Mouse (Mus musculus) left cerebral cortex, adult 11 months (tissue): ENCODE results near the gene Wdhd1.

Experiments used
- DNase-seq: peaks from one replicate; pipeline ENCODE4 v3.0.0; 2022; ENCODE audit warnings: low spot score

Wdhd1 gene

DNA sequence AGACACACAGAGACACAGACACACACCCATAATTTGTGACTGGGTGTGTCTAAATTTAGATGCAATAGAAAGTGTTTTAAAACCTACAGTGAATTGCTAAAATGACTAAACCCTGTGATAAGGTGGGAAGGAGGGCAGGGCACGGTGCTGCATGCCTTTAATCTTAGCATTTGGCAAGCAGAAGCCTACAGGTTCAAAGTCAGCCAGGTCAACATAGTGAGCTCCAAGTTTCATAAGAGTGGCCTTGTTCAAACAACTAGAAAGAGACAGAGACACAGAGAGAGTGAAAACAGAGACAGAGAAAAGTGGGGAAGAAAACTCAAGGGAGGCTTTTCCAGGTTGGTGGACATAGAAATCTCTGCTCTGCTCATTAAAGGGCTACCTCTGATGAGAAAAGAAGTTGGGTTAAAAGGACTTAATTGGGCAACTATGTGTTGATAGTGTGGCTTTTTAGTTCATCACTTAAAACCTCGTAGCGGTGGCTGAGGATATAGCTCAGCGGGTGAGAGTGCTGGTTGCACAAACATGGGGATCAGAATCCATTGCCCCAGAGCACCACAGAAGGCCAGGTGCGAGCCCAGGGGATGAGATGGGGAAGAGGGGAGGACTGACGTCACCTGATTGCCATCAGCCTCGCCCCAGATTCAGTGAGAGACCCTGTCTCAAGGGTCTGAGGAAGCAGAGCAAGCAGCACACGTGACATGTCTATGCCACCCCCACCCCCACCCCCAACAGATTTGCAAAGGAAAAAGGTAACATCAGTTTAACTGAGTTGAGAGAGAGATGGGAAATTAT lies 56.2 kb downstream of the Wdhd1 start:
- no peak for DNase-seq

- DNase-seq = peak; percentile 4
Measured at GRCm38 (mm10) chr14:47218766-47219606, 57.7 kb downstream of the Wdhd1 start.

DNA sequence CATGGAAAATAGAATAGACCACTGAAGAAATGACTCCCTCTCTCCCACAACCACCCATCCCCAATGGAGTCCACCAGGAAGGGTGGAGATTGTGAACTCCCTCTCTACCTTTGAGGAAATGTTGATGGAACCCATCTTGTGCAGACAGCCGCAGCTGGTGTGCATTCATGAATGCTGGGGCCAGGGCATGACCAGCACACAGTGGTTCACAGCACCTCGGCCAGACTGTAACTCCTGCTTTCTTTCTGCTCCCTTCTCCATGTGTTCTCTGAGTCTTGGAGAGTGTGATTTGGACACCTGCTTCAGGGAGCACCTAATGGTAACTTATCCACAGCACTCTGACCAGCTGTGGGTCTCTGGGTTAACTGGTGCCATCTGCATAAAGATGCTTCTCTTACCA lies 60.1 kb downstream of the Wdhd1 start:
- no peak for DNase-seq

GRCm38 (mm10) chr14:47214367-47214766 lies 62.3 kb downstream of the Wdhd1 start:
- DNase-seq = no peak

GRCm38 (mm10) chr14:47213305-47213704 lies 63.4 kb downstream of the Wdhd1 start:
- DNase-seq = no peak

- no peak for DNase-seq
Measured at GRCm38 (mm10) chr14:47209669-47210164, 66.9 kb downstream of the Wdhd1 start.

- no peak for DNase-seq
Measured at GRCm38 (mm10) chr14:47208564-47209493, 67.8 kb downstream of the Wdhd1 start.

GRCm38 (mm10) chr14:47206601-47207000 lies 70.1 kb downstream of the Wdhd1 start:
- DNase-seq = no peak

GRCm38 (mm10) chr14:47205270-47205972 lies 71.2 kb downstream of the Wdhd1 start:
- no peak for DNase-seq

DNA sequence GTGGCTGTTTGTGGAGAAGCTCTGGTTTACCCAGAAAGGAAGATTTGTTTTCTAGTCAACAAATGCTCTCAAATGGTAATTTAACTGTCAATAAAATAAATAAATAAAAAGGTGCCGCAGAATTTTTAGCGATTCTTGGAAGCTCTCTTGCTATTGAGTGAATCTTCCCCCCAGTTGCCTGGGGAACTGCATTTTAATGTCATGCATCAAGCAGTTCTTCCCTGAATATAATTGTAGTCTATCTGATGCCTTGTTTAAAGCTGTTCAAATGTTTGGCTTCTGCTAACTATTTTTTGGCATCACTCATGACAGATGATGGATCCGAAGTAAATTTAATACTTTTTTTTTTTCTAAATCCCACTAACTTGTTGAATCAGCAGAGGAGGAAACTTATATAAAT lies 79.3 kb downstream of the Wdhd1 start:
- DNase-seq = no peak

DNA sequence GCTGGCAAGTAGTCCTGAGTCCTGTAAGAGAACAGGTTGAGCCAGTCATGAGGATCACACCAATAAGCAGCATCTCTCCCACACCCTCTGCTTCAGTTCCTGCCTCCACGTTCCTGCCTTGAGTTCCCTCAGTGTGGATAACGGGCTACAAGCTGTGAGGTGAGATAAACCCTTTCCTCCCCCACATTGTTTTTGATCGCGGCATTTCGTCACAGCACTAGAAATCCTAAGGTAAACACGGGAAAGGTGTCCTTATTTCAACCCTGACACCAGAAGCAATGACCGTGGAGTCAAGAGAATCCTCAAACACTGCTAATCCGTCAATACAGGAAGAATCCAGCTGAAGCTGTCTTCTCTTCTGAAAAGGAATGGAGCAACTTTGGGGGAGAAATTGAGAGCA lies 79.9 kb downstream of the Wdhd1 start:
- no peak for DNase-seq

- DNase-seq = no peak
Measured at GRCm38 (mm10) chr14:47194096-47194495, 82.6 kb downstream of the Wdhd1 start.

DNA sequence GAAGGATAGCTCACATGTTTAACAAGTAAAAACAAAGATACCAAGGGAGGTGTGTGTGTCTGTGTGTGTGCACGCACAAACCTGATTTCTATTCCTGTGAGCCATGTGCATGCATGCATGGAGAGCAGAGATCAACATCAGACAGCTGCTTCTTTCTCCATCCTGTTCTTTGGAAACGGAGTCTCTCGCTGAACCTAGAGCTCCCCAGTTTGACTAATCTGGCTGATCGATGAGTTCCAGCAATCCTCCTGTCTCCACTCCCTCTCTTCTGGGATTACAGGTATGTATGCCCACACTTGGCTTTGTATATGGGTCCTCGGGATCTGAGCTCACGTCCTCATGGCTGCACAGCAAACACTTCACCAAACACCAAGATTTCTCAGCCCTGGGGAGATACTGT lies 83.2 kb downstream of the Wdhd1 start:
- DNase-seq = no peak

DNA sequence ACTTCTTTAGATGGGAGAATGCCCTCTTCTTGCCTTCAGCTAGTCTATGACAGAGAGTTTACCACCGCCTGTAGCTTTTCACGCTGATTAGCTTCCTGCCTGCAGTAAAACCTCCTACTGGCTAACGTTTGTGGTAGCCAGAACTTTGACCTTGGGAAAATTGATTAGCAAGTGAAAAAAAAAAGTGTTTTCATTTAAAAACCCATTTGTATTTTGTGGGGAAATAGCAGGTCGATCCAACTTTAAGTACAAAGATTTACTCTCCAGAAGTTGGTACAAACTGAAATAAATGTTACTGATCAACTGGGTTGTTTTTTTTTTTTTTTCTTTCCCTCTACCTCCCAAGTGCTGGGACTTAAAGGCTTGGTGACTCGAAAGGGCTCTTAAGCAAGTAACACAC lies 84.8 kb downstream of the Wdhd1 start:
- no peak for DNase-seq
